Mouse (Mus musculus): Measurements from ENCODE around the gene Nodal.

Gene Nodal

DNA sequence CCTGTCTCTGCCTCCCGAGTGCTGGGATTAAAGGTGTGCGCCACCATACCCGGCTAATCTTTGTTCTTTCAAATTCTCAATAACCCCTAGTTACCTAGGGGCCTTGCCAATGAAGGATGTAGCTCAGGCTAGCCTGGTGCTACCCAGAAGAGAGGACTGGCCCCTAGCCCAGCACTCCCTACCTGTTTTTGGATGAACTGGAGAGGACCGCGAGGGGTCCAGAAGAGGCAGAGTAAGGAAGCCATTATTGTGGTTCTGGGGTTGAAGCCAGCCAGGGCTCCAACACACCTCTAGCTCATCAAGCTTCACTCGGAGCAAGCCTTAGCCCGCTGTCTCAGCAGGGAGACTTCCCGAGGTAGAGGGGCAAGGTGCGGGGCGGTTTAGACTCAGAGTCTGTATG lies at the start of gene Nodal:
TSS of gene Nodal (plus strand) at position 301 of the 400 bp plus-strand sequence.
- no peak for DNase-seq (ENCODE audit: low read depth in 2 of 2, low spot score in 2 of 2)

DNA sequence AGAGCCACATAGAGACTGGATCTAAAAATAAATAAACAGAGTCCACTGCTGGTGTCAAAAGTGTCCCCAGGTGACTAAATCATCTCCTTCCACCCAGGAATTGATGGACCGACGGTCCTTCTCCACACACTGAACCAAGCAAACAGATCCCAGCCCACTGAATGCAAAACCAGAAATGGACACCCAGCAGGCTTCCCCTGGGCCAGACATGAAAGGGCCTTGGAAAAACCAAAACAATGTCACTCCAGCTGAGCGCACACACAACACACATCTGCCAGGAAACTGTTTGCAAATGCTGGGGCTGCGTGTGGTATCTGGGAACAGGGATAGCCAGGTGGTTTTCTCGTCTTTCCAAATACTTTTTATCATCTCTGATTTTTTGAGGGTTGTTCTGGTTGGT lies 48.0 kb upstream of the Nodal start:
- DNase-seq (ENCODE audit: low read depth in 2 of 2, low spot score in 2 of 2), result no peak

DNA sequence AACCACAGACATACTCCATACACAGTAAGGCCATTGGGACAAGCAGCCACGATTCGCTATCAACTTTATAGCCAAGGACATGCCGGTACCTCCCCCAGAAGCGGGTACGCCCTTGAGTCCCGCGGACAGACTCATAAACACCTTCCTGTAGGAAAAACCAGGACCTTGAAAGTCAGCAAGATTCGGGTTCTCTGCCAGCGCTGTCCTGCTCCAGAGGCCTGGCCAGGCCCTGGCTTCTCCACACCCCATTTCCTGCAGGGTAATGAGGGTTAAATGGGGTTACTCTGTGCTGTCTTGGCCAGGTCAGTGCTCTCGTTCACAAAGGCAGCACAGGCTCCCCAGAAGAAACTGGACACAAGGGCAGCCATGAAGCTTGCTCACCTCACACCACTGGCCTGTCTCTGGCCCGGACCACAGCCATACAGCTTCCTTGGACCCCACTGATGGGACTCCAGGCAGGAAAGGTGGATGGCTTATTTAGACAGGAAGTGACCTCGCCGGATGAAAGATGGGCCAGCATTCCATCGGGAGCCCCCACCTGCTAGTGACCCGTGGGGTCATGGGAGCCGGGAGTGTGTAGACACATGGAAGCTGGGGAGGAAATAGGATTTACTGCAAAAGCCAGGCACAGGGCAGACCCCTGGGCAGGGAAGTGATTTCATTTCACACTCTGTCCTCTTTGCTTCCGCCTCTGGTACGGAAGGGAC lies 47.3 kb upstream of the Nodal start:
- DNase-seq (ENCODE audit: low read depth in 2 of 2, low spot score in 2 of 2), result no peak

DNA sequence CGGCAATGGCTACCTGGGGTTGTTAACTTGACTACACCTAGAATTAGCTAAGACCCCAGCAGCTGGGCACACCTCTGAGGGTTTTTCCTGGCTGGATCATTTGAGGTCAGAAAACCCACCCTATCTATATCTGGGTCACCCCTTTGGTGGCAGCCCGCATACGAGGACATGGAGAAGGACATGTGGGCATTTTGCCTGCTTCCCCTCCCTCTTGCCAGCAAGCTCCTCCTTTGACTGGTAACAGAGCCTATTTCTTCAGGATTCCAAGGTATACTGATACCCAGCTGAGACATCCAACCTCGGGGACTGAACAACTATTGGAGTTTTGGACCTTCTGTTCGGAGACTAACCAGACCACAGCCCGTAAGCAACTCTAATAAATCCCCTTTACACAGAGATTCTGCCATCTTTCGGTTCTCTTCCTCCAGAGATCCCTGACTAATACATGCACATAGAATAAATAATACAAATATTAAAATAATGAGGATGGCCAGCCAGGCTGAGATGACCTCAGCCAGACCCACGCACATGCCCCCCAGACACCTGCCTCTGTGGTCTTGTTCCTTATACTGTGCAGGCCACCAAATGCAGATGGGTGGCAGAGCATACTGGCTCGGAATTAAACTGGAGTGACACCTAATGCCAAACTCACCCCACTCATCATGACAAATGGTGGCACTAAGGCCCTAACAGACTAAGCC lies 45.7 kb upstream of the Nodal start:
- DNase-seq (ENCODE audit: low read depth in 2 of 2, low spot score in 2 of 2), result no peak

DNA sequence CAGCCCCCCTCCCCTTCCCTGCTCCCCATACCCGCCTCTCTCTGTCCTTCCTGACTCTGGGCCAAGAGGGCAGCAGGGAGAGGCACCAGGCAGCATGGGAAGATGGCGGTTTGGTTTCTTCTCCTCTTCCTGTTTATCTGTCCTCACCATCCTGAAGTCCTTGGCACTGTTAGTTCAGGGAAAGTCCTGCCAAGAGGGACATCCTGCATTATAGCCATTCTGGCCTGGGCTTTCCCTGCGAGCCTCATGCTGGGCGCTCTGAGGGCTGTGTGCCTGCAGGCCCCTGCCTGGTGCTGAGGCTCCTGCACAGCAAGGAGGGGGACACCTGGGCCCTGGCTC lies 45.2 kb upstream of the Nodal start:
- no peak for DNase-seq (ENCODE audit: low read depth in 2 of 2, low spot score in 2 of 2)

DNA sequence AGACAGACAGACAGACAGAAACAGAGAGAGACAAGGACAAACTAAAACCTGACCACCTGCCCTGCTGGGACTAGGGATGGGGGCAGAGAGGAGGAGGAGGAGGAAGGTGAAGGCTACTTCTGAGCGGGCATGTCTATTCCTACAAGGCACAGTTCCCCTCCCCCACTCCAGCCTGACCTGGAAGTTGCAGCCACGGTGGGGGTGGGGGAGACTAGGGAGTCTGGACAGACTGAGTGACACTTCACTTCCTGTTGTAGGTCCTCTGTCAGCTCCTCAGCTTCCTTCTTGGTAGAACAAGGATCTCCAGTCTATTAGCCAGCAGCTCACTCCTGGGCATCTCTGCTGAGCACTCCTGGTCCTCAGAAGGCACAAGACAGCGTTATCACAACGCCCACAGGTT lies 43.7 kb upstream of the Nodal start:
- DNase-seq (ENCODE audit: low read depth in 2 of 2, low spot score in 2 of 2), result no peak

DNA sequence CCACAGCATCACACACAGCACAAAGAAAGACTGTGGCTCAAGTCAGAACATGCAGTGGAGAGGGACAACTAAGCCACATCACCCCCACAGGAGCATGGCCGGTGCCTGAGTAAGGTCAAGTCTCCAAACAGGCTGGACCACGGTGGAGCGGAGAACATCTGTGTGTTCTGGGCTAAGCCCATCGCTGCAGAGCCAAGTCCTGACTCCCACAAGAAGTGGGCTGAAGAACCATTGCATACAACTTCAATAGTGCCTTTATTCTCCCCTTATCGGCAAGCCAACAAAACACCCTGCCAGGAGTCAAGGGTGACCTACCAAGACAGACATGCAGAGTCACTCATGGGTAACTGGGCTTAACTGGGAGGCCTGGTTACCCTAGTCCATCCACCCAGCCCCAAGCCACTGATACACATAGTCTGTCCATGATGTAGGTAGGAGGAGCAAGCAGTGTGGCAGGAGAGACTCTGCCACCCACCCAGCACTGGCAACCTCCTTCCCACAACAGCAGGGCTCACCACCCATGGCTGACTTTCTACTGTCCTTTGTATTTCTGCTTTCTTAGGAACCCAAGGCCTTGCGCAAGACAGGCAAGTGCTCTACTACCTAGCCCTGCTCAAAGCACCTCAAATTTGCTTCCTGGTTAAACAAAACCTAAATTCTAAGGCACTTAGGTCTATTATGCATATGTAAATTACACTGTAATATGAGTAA lies 42.8 kb upstream of the Nodal start:
- no peak for DNase-seq (ENCODE audit: low read depth in 2 of 2, low spot score in 2 of 2)

DNA sequence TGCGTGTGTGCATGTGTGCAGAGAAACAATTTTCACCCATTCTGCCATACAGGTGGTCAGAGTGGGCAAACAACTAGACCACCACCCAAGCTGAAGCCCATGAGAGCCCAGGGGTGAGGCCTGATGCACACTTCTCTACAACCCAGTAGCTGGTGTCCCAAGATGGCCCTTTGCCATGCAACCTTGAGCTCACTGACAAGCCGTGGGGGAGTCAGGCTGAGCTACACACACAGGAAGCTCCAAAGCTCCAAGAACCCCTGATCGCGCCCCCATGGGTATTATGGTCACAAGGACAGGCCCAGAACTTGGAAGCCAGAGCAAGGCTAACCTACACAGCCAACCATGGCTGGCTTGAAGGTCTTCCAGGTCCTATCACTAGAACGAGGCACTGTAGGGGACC lies 39.7 kb upstream of the Nodal start:
- DNase-seq (ENCODE audit: low read depth in 2 of 2, low spot score in 2 of 2), result no peak

DNA sequence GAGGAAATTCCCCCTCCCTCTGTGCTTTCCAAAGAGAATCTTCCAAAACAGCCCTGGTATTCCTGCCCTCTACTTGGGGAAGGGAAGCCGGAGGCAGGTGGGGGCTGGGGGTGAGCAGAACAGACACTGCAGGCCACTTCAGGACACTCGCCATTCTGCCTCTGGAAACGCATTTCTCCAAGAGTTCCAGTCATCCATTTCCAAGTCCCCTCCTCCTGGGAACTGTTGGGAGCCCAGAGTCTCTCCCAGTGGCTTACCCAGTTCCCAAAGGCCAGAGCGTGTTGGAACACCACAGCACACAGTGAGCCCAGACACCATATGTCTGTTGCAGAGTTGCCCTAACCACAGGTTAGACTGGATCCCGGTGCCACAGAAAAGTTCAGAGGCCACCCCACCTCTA lies 39.1 kb upstream of the Nodal start:
- no peak for DNase-seq (ENCODE audit: low read depth in 2 of 2, low spot score in 2 of 2)

DNA sequence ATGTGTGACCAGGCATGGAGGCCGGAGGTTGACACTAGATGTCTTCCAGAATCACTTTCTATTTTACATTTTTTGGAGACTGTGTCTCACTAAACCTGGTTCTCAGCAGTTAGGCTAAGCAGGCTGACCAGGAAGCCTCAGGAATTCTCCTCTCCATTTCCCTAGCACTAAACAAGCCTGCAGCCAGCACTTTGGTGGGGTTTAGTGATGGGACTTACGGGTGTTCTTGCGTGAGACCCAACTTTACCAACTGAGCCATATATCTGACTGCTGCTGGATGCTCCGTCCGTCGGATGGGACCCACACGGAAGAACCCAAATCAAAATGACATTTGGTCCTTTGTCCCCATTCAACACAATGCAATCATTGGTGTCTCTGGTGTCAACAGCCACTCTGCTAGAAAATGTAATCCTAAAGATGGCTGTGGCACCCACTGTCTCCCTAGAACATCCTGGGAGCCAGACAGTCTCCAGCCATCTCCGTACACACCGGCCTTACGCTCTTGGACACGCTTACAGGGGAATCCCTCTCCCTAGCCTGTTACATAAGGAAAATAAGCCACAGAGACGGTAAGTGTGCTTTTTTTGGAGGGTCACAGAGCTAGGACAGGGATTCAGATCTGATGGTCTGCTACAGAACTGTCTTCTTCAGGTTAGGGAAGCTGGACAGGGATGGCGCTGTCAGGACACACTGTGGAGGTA lies 38.3 kb upstream of the Nodal start:
- DNase-seq (ENCODE audit: low read depth in 2 of 2, low spot score in 2 of 2), result no peak

DNA sequence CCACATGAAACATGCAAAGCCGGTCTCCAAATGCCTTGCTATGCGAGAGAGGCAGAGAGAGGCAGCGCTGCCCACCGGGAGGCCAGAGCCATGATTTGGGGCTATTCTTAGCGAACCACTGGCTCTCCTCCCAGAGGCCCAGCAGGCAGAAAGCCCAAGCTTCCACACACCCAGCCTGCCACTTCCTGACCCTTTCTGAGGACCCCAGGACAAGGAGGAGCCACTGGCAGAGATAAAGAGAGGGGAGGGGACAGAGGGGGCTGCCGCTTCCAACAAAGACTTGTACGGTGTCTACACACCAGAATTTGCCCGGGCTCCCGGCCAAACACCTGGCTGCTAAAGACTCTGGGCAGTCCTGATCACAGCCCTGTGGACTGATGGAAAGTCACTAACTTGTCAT lies 37.6 kb upstream of the Nodal start:
- DNase-seq (ENCODE audit: low read depth in 2 of 2, low spot score in 2 of 2), result no peak

DNA sequence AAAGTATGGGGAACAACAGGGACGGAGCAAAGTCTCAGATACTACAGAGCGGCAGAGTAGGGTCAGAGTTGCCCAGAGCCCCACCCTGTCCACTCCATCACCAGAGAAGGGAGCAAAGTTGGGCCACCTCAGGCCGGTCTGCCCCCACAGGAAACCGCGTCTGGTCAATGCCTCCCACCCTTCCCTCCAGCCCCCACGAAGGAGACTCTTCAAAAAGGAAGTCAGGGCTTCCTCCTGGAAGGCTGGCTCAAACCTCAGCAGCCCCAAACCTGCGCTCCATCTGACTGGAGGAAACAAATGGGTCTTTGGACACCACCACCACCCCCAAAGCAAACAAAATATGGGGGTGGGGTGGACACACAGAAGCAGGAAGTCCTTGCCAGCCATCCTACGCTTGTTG lies 35.9 kb upstream of the Nodal start:
- no peak for DNase-seq (ENCODE audit: low read depth in 2 of 2, low spot score in 2 of 2)

DNA sequence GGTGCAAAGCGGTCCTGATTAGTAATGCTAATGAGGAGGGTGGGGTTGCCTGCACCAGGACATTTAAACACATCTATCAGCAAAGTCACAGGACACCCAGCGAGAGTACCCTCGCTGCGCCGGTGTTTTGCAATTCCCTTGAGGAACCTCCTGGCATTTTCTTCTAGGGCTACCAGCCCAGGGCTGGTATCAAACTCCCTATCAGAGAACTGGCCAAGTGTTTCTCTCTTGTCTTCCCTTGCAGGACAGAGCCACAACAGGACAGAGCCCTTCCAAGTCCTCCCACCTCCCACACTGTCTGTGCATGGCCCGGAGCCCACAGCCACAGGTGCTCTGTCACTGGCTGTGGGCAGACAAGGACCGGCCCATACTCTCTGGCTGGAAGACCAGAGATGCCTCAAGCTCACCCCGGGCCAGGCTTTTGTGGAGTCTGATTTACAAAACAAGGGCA lies 35.5 kb upstream of the Nodal start:
- DNase-seq (ENCODE audit: low read depth in 2 of 2, low spot score in 2 of 2), result no peak

DNA sequence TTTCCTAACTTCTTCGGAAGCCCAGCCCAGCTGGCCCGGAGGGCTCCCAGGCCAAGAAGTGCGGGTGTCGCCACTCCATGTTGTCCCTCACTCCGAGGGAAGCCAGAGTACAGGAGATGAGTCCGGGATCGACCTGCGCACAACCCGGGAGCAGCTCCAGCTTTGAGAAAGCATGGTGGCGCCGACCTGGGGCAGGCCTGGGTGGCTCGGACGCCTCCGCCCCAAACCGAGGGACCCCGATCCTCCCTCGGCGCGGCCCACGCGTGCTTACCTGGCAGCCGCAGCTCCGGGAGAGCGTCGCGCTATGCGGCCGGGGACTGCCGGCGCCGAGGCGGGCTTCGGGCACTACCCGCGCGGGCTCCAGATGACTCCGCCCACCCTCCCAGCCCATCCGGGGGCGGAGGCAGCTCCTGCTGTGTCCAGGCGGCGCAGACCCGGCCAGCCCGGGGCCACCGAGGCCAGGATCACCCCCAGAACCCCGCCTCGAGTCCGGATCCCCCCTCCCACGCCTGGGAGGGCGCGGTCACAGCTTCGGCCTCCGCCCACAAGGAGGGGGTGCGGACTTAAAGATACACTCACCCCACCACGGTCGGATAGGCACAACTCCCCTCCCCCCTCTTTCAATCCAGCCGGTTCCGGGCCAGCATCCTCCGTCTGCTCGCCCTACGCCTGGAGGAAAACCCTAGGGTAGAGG lies 34.6 kb upstream of the Nodal start, which contains the start of gene Pald1:
TSS of gene Pald1 (minus strand) at position 510 of the 694 bp plus-strand sequence.
- no peak for DNase-seq (ENCODE audit: low read depth in 2 of 2, low spot score in 2 of 2)

DNA sequence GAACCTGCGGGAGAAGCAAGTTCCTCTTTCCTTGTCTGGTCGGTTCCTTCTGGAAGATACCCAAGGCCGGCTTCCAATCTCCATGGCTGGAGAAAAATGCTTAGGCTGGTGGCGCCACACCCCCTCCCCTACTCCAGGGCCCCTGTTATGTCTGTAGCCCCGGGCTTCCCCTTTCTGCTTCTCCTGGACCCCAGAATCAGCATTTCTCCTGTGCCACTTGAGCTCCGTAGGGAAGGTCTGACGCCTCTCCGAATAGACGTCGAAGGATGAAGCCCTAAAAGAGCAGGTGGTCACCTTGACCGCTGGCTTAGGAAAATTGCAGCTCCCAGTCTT lies 34.1 kb upstream of the Nodal start:
- DNase-seq (ENCODE audit: low read depth in 2 of 2, low spot score in 2 of 2), result no peak

DNA sequence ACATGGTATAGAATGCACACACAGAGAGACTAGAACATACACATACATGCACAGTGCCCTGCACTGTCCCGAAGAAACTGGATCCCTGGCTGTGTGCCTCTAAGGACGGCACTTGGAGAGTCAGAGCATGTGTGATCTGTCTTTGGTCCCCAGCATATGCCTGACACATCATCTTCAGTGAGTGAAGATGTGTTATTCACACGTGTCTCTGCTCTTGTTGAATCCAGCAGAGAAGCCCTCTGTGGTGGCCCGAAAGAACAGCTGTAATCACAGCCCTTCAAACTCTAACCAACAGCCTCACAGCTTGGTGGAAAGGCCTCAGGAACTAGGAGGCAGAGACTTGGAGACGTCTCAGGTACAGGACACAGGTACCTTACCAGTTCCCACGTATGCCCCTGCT lies 32.6 kb upstream of the Nodal start:
- no peak for DNase-seq (ENCODE audit: low read depth in 2 of 2, low spot score in 2 of 2)

DNA sequence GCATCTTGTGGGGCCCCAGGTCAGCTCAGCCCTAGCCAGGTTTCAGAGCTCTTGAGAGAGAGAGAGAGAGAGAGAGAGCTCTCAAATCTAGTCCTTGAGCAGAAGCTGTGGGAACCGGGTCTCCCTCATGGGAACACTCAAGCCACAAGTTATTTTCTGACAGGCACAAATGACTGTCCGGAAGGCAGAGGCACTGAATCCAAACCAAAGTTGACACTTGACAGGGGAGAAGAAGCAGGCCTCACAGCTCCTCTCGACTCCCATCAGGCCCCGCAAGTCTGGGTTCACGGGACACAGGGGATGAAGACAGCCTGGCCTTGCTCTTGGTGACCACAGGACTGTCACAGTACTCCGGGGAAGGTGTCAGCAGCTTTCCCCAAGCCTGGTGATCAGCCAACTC lies 31.5 kb upstream of the Nodal start:
- no peak for DNase-seq (ENCODE audit: low read depth in 2 of 2, low spot score in 2 of 2)

DNA sequence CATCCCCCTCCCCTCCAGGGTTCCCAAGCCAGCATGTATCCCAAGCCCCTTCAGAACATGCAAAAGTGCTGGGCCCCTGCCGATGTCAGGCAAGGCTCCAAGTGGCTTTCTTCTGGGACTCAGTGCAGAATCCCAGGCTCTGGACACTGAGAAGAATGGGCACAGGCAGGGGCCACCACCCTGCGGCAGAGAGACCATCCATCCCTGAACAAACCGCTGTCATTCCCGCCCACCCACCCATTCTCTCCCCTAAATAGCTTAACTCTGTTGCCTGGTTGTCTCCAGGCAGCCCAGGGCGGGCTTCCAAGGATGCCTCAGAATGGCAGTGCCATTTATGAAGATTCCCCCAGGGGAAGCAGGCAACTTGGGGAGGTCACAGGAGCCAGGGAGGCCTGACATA lies 28.8 kb upstream of the Nodal start:
- no peak for DNase-seq (ENCODE audit: low read depth in 2 of 2, low spot score in 2 of 2)

DNA sequence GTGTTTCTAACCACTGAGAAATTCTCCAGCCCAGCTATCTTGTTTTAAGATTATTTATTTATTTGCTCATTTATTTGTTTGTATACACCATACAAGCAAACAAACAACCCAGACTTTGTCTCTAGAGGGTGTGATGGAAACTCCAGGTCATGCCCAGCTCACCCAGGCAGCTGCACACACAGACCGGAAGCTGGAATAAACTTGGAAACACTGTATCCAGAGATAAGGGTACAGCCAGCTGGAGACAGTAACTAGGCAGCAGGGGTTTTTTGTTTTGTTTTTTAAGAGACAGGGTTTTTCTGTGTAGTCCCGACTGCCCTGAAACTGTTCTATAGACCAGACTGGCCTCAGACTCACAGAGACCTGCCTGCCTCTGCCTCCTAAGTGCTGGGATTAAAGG lies 27.6 kb upstream of the Nodal start:
- DNase-seq (ENCODE audit: low read depth in 2 of 2, low spot score in 2 of 2), result no peak

DNA sequence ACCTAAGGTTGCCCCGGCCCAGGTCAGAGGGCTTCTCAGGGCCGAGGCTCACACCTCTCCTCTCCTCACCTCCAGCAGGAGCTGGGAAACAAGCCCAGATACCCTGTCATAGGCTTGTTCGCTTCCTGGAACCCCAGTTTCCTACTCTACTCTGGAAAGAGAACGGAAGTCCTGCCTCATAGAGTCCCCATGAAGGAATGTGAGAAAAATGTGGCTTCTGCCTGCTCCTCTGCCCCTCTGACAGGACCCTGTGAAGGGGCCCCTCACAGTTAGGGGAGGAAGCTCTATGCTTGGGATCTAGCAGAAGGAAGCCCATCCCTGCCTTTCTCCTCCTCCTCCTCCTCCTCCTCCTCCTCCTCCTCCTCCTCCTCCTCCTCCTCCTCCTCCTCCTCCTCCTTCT lies 25.2 kb upstream of the Nodal start:
- DNase-seq (ENCODE audit: low read depth in 2 of 2, low spot score in 2 of 2), result no peak

DNA sequence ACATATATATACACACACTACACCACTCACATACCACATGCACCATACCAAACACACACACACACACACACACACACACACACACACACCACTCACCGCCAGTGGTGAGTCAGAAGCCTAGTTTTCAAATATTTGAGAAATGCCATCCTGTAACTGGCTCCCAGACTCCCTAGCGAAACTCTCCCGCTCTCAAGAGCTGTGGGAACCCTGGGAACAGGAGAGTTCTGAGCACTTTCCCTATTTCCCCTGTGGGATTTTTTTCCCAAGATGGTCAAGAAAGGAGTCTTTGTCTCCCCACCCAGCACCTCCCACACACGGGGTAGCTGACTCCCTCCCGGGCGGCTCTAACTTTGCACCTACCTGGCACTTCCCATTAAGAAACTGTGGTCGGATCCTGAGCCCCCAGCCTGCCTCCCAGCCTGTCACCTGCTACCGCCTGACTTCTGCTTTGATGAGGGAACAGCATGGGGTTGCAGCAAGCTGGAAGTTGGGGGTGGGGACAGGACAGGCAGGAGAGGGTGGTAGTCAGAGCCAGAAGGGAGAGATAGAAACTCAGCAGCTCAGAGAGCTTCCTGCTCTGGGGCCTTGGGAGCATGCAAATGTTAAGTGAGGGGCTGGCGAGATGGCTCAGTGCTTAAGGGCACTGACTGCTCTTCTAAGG lies 23.2 kb upstream of the Nodal start:
- no peak for DNase-seq (ENCODE audit: low read depth in 2 of 2, low spot score in 2 of 2)

All from CD8-positive naive resting alpha-beta T cell, adult 2 months (primary cell).